Mouse (Mus musculus) intestine, postnatal 0 days (tissue): ENCODE data around the gene Ssr1. TPM values are rescaled to one million over a fixed set of nuclear protein-coding genes. Genes with fewer than 3 reads are reported as not detected.

Experiments
- ATAC-seq: fragments of 200-750 bp; cut with Nextera tagmentation; 2 replicates; pipeline ENCODE4 v1.8.0; 2017; ENCODE audit warnings: mild to moderate bottlenecking, moderate TSS enrichment, moderate library complexity
- H3K27ac ChIP-seq: fragments of 300-500 bp; sonication (generic); 2 replicates; pipeline ENCODE4 v1.5.1; 2014; ENCODE audit warnings: mild to moderate bottlenecking, low read depth, low read length, moderate library complexity
- H3K27me3 ChIP-seq: fragments of 300-500 bp; sonication (generic); replicated peaks from 2 replicates; pipeline ENCODE4 v1.6.1; 2014; ENCODE audit warnings: low read length, mixed read lengths; ENCODE audit not compliant: control insufficient read depth, insufficient read depth
- H3K36me3 ChIP-seq: fragments of 300-500 bp; sonication (generic); 2 replicates; pipeline ENCODE4 v1.6.1; 2014; ENCODE audit warnings: mild to moderate bottlenecking, moderate library complexity; ENCODE audit not compliant: control insufficient read depth, insufficient read depth
- H3K4me1 ChIP-seq: fragments of 300-500 bp; sonication (generic); replicated peaks from 2 replicates; pipeline ENCODE4 v1.6.1; 2014; ENCODE audit warnings: antibody characterized with exemption, low read length, mixed read lengths; ENCODE audit not compliant: control insufficient read depth, insufficient read depth
- H3K4me2 ChIP-seq: fragments of 300-500 bp; sonication (generic); replicated peaks from 2 replicates; pipeline ENCODE4 v1.6.1; 2014; ENCODE audit warnings: low read depth, mild to moderate bottlenecking, moderate library complexity
- H3K4me3 ChIP-seq: fragments of 300-500 bp; sonication (generic); 2 replicates; pipeline ENCODE4 v1.5.1; 2014; ENCODE audit warnings: low read depth, low read length
- H3K9ac ChIP-seq: fragments of 300-500 bp; sonication (generic); 2 replicates; pipeline ENCODE4 v1.6.1; 2014; ENCODE audit warnings: mild to moderate bottlenecking, low read depth, low read length
- H3K9me3 ChIP-seq: fragments of 300-500 bp; sonication (generic); 2 replicates; pipeline ENCODE4 v1.6.1; 2016; ENCODE audit warnings: mixed run types; ENCODE audit not compliant: control insufficient read depth
- CTCF ChIP-seq: sonication (generic); IDR thresholded peaks from 2 replicates; pipeline ENCODE4 v1.5.1; 2016; ENCODE audit warnings: low read depth, mild to moderate bottlenecking, control low read depth, antibody characterized with exemption, moderate library complexity
- whole genome bisulfite sequencing: fragments of 180-500 bp; shearing (Covaris S2); extraction: QIAGEN DNeasy Blood & Tissue Kit; methylation state at CpG from one replicate; pipeline ENCODE4 v1.1.7; 2014; 5-methylcytosine and 5-hydroxymethylcytosine counted together
- polyA plus RNA-seq: library from polyadenylated mRNA; unstranded; fragments of >200 nt; fragmentation: Nextera tagmentation; extraction: Ambion mirVana; gene quantifications from 2 replicates; pipeline ENCODE4 v1.2.1, GENCODE M21; 2015

The Ssr1 gene
- polyA plus RNA-seq, 1 experiment from 2014 or later, result 77.9 TPM

- no peak overlapping the region for H3K9ac ChIP-seq
- ATAC-seq, result no peak
- H3K4me2 ChIP-seq, result no peak overlapping the region
- no peaks in the 10 kb centered on the region for H3K27me3 ChIP-seq
- H3K27ac ChIP-seq, result no peak overlapping the region
- 87% methylated on average over 9 of the region's 9 CpGs for WGBS
- TF ChIP-seq CTCF, result no peak
- H3K36me3 ChIP-seq, result no peaks in the 10 kb centered on the region
- no peaks in the 10 kb centered on the region for H3K9me3 ChIP-seq
- H3K4me3 ChIP-seq, result no peak overlapping the region
- H3K4me1 ChIP-seq, result no peaks in the 10 kb centered on the region
These were observed 31.5 kb downstream of the Ssr1 start for GRCm38 (mm10) chr13:37962541-37962940.

GRCm38 (mm10) chr13:37959936-37960335, 34.1 kb downstream of the Ssr1 start:
- ATAC-seq, result no peak
- no peaks in the 10 kb centered on the region for H3K27me3 ChIP-seq
- no peaks in the 10 kb centered on the region for H3K9me3 ChIP-seq
- H3K4me3 ChIP-seq, result no peak overlapping the region
- no peak for TF ChIP-seq CTCF
- H3K36me3 ChIP-seq, result no peaks in the 10 kb centered on the region
- H3K9ac ChIP-seq, result no peak overlapping the region
- H3K4me1 ChIP-seq, result no peaks in the 10 kb centered on the region
- no peak overlapping the region for H3K27ac ChIP-seq
- no peak overlapping the region for H3K4me2 ChIP-seq
- WGBS, result 91% methylated on average over 7 of the region's 7 CpGs

- no peak overlapping the region for H3K4me3 ChIP-seq
- H3K27me3 ChIP-seq, result no peaks in the 10 kb centered on the region
- no peaks in the 10 kb centered on the region for H3K4me1 ChIP-seq
- no peak for ATAC-seq
- H3K27ac ChIP-seq, result peak overlapping the region; percentile 15
- H3K36me3 ChIP-seq, result no peaks in the 10 kb centered on the region
- 71% methylated on average over 15 of the region's 15 CpGs for WGBS
- no peaks in the 10 kb centered on the region for H3K9me3 ChIP-seq
- no peak overlapping the region for H3K9ac ChIP-seq
- TF ChIP-seq CTCF, result no peak
- H3K4me2 ChIP-seq, result no peak overlapping the region
These were observed 34.6 kb downstream of the Ssr1 start for GRCm38 (mm10) chr13:37959239-37959907.

- no peak overlapping the region for H3K9ac ChIP-seq
- H3K4me2 ChIP-seq, result 0 out of 2 replicates have a peak overlapping the region, but pooled peaks have one; percentile 9
- peak; percentile 83 for ATAC-seq
- H3K4me3 ChIP-seq, result no peak overlapping the region
- WGBS, result 71% methylated on average over 18 of the region's 18 CpGs
- H3K36me3 ChIP-seq, result no peaks in the 10 kb centered on the region
- H3K27me3 ChIP-seq, result no peaks in the 10 kb centered on the region
- no peaks in the 10 kb centered on the region for H3K4me1 ChIP-seq
- peak overlapping the region; percentile 82 for H3K27ac ChIP-seq
- no peaks in the 10 kb centered on the region for H3K9me3 ChIP-seq
- TF ChIP-seq CTCF, result no peak; the same call in 1 of the 2 replicates
These were observed 35.3 kb downstream of the Ssr1 start for GRCm38 (mm10) chr13:37958498-37959238.

- no peak for TF ChIP-seq CTCF
- Histone ChIP-seq H3K9me3 (no peaks in the 10 kb centered on the region), H3K36me3 (peaks cover 30% of the 10 kb centered on the region), H3K4me1 (no peaks in the 10 kb centered on the region), H3K27ac (no peak overlapping the region), H3K27me3 (no peaks in the 10 kb centered on the region), H3K4me2 (no peak overlapping the region), H3K4me3 (no peak overlapping the region), H3K9ac (no peak overlapping the region)
- no peak for ATAC-seq
- 82% methylated on average over 1 of the region's 1 CpGs for WGBS
These were observed 39.7 kb downstream of the Ssr1 start for GRCm38 (mm10) chr13:37954318-37954717.

- TF ChIP-seq CTCF, result no peak
- WGBS, result 76% methylated on average over 6 of the region's 6 CpGs
- Histone ChIP-seq H3K4me3 (no peak overlapping the region), H3K4me1 (no peaks in the 10 kb centered on the region), H3K27me3 (no peaks in the 10 kb centered on the region), H3K4me2 (no peak overlapping the region), H3K9me3 (no peaks in the 10 kb centered on the region), H3K36me3 (peaks cover 44% of the 10 kb centered on the region), H3K27ac (no peak overlapping the region), H3K9ac (no peak overlapping the region)
- no peak for ATAC-seq
These were observed 41.0 kb downstream of the Ssr1 start for GRCm38 (mm10) chr13:37952981-37953380.
